Mouse (Mus musculus): Measurements from ENCODE around the gene Mettl26. TPM values are rescaled to one million over a fixed set of nuclear protein-coding genes. Genes with fewer than 3 reads are reported as not detected.
A peak's percentile ranks its signal among the peaks of the same experiment; 100 is the strongest.

Gene Mettl26
- polyA plus RNA-seq, 1 experiment from 2014 or later, result 69.8 TPM

GRCm38 (mm10) chr17:25913186-25913876 is 38.5 kb downstream of the Mettl26 start:
- Histone ChIP-seq H3K27ac (replicated peaks) (no peak overlapping the region), H3K4me1 (peaks cover 14% of the 10 kb centered on the region), H3K27me3 (replicated peaks; ENCODE audit: low read depth, poor library complexity, severe bottlenecking) (no peaks in the 10 kb centered on the region), H3K36me3 (replicated peaks) (peaks cover 36% of the 10 kb centered on the region), H3K9me3 (no peaks in the 10 kb centered on the region), H3K4me3 (no peak overlapping the region)
- 89% methylated on average over 14 of the region's 14 CpGs for WGBS
- DNase-seq (ENCODE audit: low spot score), result no peak

GRCm38 (mm10) chr17:25913877-25914275 is 39.0 kb downstream of the Mettl26 start:
- 90% methylated on average over 1 of the region's 1 CpGs for WGBS
- no peak overlapping the region for H3K4me3 ChIP-seq

GRCm38 (mm10) chr17:25914295-25914694 is 39.4 kb downstream of the Mettl26 start:
- Histone ChIP-seq H3K4me3 (no peak overlapping the region), H3K9me3 (no peaks in the 10 kb centered on the region), H3K27ac (replicated peaks) (no peak overlapping the region), H3K36me3 (replicated peaks) (peaks cover 36% of the 10 kb centered on the region), H3K4me1 (peaks cover 22% of the 10 kb centered on the region), H3K27me3 (replicated peaks; ENCODE audit: low read depth, poor library complexity, severe bottlenecking) (no peaks in the 10 kb centered on the region)
- WGBS, result 92% methylated on average over 4 of the region's 4 CpGs
- DNase-seq (ENCODE audit: low spot score), result no peak

More at GRCm38 (mm10) chr17:25913877-25914275, 39.0 kb downstream of the Mettl26 start:
- H3K36me3 ChIP-seq (replicated peaks), result peaks cover 36% of the 10 kb centered on the region
- H3K27ac ChIP-seq (replicated peaks), result no peak overlapping the region
- DNase-seq (ENCODE audit: low spot score), result no peak
- no peaks in the 10 kb centered on the region for H3K9me3 ChIP-seq
- no peaks in the 10 kb centered on the region for H3K27me3 ChIP-seq (replicated peaks; ENCODE audit: low read depth, poor library complexity, severe bottlenecking)
- H3K4me1 ChIP-seq, result peaks cover 19% of the 10 kb centered on the region

- H3K4me1 ChIP-seq, result peaks cover 35% of the 10 kb centered on the region
- H3K27me3 ChIP-seq (replicated peaks; ENCODE audit: low read depth, poor library complexity, severe bottlenecking), result no peaks in the 10 kb centered on the region
- 88% methylated on average over 8 of the region's 8 CpGs for WGBS
- H3K4me3 ChIP-seq, result peak overlapping the region; percentile 93; the same call in 1 of the 2 replicates
- H3K9me3 ChIP-seq, result no peaks in the 10 kb centered on the region
- peaks cover 30% of the 10 kb centered on the region for H3K36me3 ChIP-seq (replicated peaks)
- H3K27ac ChIP-seq (replicated peaks), result no peak overlapping the region
- DNase-seq (ENCODE audit: low spot score), result no peak
Observed at GRCm38 (mm10) chr17:25916931-25917647, 42.2 kb downstream of the Mettl26 start.

- no peaks in the 10 kb centered on the region for H3K9me3 ChIP-seq
- H3K4me3 ChIP-seq, result peak overlapping the region; percentile 93
- H3K36me3 ChIP-seq (replicated peaks), result peaks cover 26% of the 10 kb centered on the region
- no peaks in the 10 kb centered on the region for H3K27me3 ChIP-seq (replicated peaks; ENCODE audit: low read depth, poor library complexity, severe bottlenecking)
- 84% methylated on average over 9 of the region's 9 CpGs for WGBS
- no peak overlapping the region for H3K27ac ChIP-seq (replicated peaks)
- no peak for DNase-seq (ENCODE audit: low spot score)
- peaks cover 35% of the 10 kb centered on the region for H3K4me1 ChIP-seq
Observed at GRCm38 (mm10) chr17:25918037-25918750, 43.3 kb downstream of the Mettl26 start.

GRCm38 (mm10) chr17:25919144-25919785 is 44.4 kb downstream of the Mettl26 start, which contains the start of gene Rab40c:
Gene Rab40c (minus strand): TSS chr17:25919727.
- H3K4me1 ChIP-seq, result peaks cover 34% of the 10 kb centered on the region
- no peak for DNase-seq (ENCODE audit: low spot score)
- peak within 1 kb of the TSS; percentile 93 for H3K4me3 ChIP-seq
- H3K9me3 ChIP-seq, result no peaks in the 10 kb centered on the region
- no peaks in the 10 kb centered on the region for H3K27me3 ChIP-seq (replicated peaks; ENCODE audit: low read depth, poor library complexity, severe bottlenecking)
- under 1% methylated on average over 76 of the region's 78 CpGs for WGBS
- H3K36me3 ChIP-seq (replicated peaks), result peaks cover 22% of the 10 kb centered on the region
- H3K27ac ChIP-seq (replicated peaks), result peak within 1 kb of the TSS; percentile 90

- DNase-seq (ENCODE audit: low spot score), result peak; percentile 100
- Histone ChIP-seq H3K36me3 (replicated peaks) (peaks cover 22% of the 10 kb centered on the region), H3K9me3 (no peaks in the 10 kb centered on the region), H3K27me3 (replicated peaks; ENCODE audit: low read depth, poor library complexity, severe bottlenecking) (no peaks in the 10 kb centered on the region), H3K4me1 (peaks cover 32% of the 10 kb centered on the region), H3K27ac (replicated peaks) (peak overlapping the region; percentile 90), H3K4me3 (peak overlapping the region; percentile 93)
- under 1% methylated on average over 40 of the region's 40 CpGs for WGBS
Observed at GRCm38 (mm10) chr17:25919786-25920642, 45.1 kb downstream of the Mettl26 start.

GRCm38 (mm10) chr17:25922120-25922519 is 47.2 kb downstream of the Mettl26 start:
- 82% methylated on average over 5 of the region's 5 CpGs for WGBS
- Histone ChIP-seq H3K27me3 (replicated peaks; ENCODE audit: low read depth, poor library complexity, severe bottlenecking) (no peaks in the 10 kb centered on the region), H3K4me3 (no peak overlapping the region), H3K27ac (replicated peaks) (no peak overlapping the region), H3K9me3 (no peaks in the 10 kb centered on the region), H3K4me1 (peaks cover 32% of the 10 kb centered on the region), H3K36me3 (replicated peaks) (peaks cover 31% of the 10 kb centered on the region)
- no peak for DNase-seq (ENCODE audit: low spot score)

GRCm38 (mm10) chr17:25925348-25925747 is 50.5 kb downstream of the Mettl26 start:
- Histone ChIP-seq H3K9me3 (no peaks in the 10 kb centered on the region), H3K27me3 (replicated peaks; ENCODE audit: low read depth, poor library complexity, severe bottlenecking) (no peaks in the 10 kb centered on the region), H3K27ac (replicated peaks) (no peak overlapping the region), H3K4me1 (peaks cover 10% of the 10 kb centered on the region), H3K4me3 (no peak overlapping the region), H3K36me3 (replicated peaks) (peaks cover 53% of the 10 kb centered on the region)
- 78% methylated on average over 2 of the region's 2 CpGs for WGBS
- DNase-seq (ENCODE audit: low spot score), result no peak
